In genomic region chr12:113418731-113419402, GRCm38 (mm10) we compare ENCODE assay signal across 21 mouse cellular contexts.
"Had no signal": no experiment of that assay in that cellular context is flagged by ENCODE, and none has a peak within 500 bp of the region (broad histone marks: within the 10 kb centered on the region; RNA-seq: fewer than 3 reads in every experiment).

No protein-coding gene starts in this region.

- H3K27me3 ChIP-seq: limb, embryonic 12.5 days; limb, embryonic 15.5 days had no signal

- H3K4me3 ChIP-seq: layer of hippocampus, adult 2 months; limb, embryonic 12.5 days; limb, embryonic 15.5 days had no signal

- H3K9ac ChIP-seq: limb, embryonic 12.5 days; limb, embryonic 15.5 days; liver, embryonic 14.5 days; liver, postnatal 0 days; lung, embryonic 14.5 days had no signal

- H3K4me1 ChIP-seq: limb, embryonic 12.5 days; limb, embryonic 15.5 days had no signal

- H3K27ac ChIP-seq: kidney, postnatal 0 days; layer of hippocampus, adult 2 months; limb, embryonic 12.5 days; limb, embryonic 15.5 days; liver, embryonic 14.5 days; macrophage had no signal

- H3K9me3 ChIP-seq: limb, embryonic 15.5 days had no signal

- H3K4me2 ChIP-seq: limb, embryonic 12.5 days; limb, embryonic 15.5 days; liver, embryonic 11.5 days; lung, embryonic 14.5 days; midbrain, embryonic 11.5 days had no signal

- DNase-seq: kidney, adult 2 months; kidney, postnatal 25 days; layer of hippocampus, adult 9-11 months; liver, postnatal 0 days; lung, embryonic 14.5 days; midbrain, embryonic 14.5 days; right cerebral cortex, adult 18-20 months; right cerebral cortex, postnatal 14 days; right cerebral cortex, postnatal 4 days; thymus, adult 2 months; thymus, postnatal 14 days; thymus, postnatal 4 days had no signal

- H3K36me3 ChIP-seq: limb, embryonic 12.5 days; limb, embryonic 15.5 days had no signal

- ATAC-seq: liver, postnatal 0 days; lung, postnatal 0 days had no signal
